Mouse (Mus musculus): ENCODE data around the gene Fam76a.

The Fam76a gene

DNA sequence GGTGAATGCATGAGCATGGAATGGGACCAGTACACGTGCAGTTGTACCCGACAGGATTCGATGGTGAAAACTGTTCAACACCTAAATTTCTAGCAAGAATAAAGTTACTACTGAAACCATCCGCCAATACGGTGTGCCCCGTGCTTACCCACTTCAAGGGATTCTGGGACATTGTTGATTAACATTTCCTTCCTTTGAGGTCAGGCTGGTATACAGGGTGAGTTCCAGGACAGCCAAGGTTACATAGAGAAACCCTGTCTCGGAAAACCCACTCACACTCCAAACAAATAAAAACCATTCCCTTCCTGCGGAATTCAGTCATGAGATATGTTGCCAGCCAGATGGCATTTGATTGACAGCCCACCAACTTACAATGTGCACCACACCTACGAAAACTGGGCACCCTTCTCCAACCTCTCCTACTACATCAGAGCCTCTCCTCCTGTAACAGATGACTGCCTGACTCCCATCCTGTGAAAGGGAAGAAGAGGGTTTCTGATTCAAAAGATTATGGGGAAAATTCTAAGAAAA, 37.4 kb downstream of the Fam76a start:
- no peak for DNase-seq (ENCODE audit: extremely low spot score, low spot score)

DNA sequence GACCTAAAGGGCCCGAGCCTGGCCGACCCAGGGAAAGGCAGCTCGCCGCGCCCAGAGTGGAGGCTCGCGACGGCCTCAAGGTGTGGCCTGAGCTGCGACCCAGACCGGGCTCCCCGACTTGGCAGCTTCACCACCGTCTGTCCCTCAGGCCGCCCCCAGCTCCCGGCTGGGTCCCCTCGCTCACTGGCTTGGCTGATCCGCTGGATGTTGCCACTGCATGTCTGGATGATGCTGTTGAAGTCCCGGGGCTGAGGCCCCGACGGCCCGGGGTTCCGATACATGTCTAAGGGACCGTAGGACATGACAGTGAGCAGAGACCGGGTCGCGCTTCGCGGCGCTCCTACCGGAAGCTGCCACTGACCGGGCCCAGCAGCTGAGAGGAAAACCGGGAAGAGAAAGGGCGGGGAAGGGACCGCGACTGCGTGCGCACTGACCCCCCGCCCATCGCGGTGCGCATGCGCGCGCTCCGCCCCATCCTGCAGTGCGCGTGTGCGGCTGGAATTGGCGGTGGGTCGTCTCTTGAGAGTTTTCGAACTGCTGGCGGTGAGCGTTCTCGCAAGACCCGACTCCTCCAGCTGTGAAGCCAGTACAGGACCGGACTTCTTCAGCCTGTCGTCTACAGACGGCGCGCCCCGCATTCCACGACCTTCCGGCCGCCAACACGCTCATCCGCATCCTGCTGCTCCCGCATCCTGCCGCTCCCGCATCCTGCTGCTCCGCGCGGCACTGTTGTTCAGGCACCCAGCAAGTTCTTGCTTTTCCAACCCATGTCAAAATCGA, 38.1 kb downstream of the Fam76a start, which contains the start of gene Stx12:
Gene Stx12 (minus strand): TSS at position 446 of the 780 bp plus-strand sequence.
- DNase-seq (ENCODE audit: extremely low spot score, low spot score) = peak; percentile 91

DNA sequence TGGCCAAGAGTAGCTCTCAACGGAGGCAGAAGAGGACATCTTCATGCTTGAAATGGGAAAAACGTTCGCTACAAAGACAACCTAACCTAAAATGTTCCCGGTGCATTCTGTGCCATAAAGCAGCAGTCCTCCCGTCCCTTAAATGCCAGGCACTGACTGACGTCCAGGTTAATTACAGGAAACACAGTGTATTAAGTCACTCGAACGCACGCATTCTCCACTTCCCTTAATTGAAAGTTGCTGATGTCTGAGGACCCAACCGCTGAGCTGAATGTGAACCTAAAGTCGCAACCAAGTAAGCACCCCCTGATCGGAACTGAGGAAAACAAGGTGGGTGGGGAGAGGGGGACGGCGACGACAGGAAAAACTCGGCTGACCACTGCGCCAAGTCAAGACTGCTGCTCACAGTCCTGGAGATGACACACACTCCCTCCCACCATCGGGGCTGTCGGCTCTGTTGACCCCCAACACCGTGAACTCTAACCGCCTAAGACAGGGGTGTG, 38.7 kb downstream of the Fam76a start:
- DNase-seq (ENCODE audit: extremely low spot score, low spot score) = peak; percentile 16

DNA sequence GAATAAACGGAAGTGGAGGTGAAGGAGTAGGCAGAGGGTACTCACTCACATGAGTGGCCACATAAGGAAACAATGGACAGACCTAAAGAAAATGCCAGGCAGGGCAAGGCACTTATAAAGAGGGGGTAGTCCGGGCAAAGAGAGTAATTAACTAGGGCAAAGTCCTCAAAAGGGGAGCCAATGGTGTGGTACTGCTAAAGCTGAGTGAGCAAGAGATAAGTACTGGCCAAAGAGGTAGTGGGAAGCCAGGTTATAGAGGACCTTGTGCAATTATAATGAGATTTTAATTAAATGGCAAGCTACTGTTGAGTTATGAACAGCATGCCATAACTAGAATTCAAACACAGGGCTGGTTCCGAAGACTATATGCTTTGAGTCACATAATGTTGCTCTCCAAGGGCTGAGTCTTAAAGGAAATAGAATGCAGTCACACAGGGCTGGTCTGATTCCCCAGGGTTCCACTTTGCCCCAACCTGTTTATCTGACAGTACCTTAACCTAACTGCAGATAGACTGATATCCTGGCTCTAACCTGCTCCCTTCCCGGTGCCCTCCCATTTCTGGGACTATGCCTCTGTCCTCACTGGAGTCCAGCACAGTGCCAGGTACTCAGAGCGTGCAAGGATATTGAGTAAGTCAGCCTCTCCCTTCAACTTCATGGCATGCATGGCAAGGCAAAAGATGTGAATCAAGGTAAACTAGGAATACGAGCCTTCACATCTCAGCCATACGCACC, 47.8 kb downstream of the Fam76a start:
- no peak for DNase-seq (ENCODE audit: extremely low spot score, low spot score)

DNA sequence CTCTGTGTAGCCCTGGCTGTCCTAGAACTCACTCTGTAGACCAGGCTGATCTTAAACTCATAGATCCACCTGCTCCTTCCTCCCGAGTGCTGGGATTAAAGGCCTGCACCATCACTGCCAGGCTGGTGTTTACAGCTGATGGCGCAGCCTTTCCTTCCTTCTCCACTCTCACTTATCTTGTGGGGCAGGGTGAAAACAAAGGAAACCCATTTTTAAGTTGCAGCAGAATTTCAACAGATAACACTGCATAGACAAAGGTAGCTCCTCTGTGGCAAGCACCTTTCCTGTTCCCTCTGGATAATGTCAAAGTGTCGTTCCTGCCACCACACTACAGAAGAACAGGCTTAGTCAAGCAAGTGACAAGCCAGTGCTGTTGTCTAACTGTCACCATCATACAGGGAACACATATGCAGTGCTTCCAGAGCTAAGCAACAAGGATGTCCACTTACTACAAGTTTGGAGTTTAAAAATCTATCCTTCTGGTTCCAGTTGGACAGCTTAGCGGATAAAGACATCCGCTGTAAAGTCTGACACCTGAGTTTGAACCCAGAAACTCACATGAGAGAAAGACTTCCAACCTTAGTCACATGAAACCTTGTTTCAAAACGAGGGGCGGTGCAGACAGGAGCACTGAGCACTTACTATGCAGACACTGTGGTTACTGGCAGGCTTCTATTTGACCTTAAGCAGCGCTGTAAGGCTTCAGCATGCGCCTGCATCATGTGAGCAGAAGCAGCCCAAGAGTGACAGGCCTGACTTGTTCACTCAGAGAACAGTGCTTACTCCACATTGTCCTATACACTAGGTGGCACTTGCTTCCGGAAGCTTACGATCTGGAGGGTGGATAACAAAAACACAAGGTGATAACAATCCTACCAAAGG, 48.6 kb downstream of the Fam76a start:
- DNase-seq (ENCODE audit: extremely low spot score, low spot score) = no peak

DNA sequence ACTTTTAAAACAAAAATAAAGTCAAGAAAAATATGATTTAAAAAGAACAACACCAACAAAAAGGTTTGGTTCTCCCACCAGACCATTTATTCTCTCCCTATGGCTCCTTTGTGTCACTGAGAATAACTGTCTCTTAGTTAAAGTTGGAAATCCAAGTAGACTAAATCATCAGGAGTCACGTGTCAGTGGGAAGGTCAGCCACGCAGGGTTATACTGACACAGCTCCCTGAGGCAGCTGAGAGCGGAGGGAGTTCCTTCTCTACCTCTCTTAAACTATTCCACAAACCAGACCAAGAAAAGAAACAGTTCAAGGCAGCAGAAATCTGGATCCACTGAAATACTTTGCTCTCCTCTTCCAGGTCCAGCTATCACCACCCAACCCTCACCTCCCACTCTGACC, 51.2 kb downstream of the Fam76a start:
- DNase-seq (ENCODE audit: extremely low spot score, low spot score) = no peak

DNA sequence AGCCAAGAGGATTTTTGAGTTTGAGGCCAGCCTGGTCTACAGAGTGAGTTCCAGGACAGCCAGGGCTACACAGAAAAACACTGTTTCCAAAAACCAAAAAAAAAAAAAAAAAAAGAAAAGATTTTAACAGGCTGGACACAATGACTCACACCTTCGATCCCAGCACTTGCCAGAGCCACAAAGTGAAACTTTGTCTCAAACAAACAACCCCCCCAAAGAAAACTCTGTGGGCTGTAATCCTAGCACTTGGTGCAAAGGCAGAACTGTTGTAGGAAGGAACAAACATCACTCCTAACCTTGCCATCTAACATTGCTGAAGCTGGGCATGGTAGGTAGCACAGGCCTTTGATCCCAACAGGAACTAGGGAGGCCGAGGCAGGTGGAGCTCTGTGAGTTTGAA, 57.5 kb downstream of the Fam76a start:
- no peak for DNase-seq (ENCODE audit: extremely low spot score, low spot score)

DNA sequence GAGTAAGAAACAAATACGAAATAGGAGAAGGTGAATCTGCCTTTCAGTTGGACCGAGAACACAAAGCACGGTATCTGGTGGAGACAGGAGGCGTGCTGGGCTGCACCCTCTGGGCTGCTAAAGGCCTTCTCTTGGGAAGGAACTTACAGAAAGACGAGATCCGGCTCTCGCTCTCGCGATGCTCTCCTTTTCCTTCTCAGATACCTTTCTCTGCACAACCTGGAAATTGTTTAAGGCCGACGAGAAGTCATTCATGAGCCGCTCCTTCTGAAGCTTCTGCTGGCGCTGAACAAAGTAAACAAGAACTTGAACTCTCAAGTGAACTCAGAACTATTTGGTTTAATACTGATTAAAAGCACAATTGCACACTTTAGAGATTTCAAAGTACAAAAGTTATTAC, 59.3 kb downstream of the Fam76a start:
- no peak for DNase-seq (ENCODE audit: extremely low spot score, low spot score)

DNA sequence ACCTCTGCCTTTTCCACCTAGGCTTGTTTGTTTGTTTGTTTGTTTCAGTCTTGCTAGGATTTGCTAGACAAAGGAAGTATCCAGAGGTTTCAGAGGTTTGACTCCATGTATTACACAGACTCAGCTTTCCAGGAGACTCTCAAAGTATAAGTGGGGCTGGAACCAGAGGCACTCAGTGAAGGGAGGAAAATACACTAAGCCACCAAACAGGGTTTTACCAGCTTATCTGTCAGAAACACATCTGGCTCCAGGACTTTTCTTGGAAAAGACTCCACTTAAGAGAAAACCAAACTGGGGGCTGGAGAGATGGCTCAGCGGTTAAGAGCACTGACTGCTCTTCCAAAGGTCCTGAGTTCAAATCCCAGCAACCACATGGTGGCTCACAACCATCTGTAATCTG, 61.5 kb downstream of the Fam76a start:
- DNase-seq (ENCODE audit: extremely low spot score, low spot score) = no peak

All from neural tube, embryonic 10.5 days (tissue).